Mouse (Mus musculus) cerebellum, postnatal 10 days (tissue): ENCODE results near the gene Cntrob.
A peak's percentile ranks its signal among the peaks of the same experiment; 100 is the strongest.

Experiments
- DNase-seq, 2 experiments: peaks; one replicate each; pipeline ENCODE4 v3.0.0; 2021; ENCODE audit warnings: mixed read lengths in 2 of 2

Cntrob gene

DNA sequence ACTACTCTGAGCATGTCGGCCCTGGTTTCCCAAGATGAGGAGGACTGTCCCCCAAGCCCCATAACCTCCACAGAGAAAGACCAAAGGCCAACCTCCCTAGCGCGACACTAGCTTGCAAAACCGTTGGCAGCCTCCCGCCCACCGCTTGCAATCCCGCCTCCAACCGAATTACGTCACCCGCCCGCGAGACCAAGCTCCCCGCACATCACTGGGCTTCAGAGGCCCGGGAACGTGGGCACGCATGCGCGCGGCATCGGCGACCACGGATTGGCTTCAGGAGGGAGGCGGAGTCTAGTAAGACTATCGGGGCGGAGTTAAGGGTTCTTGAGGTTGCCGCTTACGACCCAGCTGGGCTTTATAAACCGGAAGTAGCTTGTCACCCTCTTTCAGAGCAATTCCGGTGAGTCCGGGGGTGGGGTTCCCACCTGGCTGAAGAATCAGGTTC is at the start of gene Cntrob, which contains the start of gene Trappc1:
Gene Cntrob (minus strand): TSS at position 109 of the 445 bp plus-strand sequence.
Gene Trappc1 (plus strand): TSS at position 314 of the 445 bp plus-strand sequence.
- DNase-seq, result peak; percentile 99 to 100

DNA sequence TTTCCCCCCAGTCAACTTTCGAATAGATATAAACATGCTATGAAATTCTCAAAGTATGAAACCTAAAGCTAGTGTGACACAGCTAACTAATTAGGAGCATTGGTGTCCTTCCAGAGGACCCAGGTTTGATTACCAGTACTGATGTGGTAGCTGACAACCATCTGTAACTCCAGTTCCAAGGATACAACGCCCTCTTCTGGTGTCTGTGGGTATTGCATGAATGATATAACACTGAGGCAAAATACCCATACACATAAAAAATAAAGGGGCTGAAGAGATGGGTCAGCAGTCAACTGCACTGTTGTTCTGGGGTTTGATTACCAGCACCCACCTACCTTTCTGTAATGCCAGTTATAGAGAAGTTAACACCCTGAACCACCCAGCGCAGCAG is 49.2 kb upstream of the Cntrob start:
- DNase-seq, result peak; percentile 42 to 69

DNA sequence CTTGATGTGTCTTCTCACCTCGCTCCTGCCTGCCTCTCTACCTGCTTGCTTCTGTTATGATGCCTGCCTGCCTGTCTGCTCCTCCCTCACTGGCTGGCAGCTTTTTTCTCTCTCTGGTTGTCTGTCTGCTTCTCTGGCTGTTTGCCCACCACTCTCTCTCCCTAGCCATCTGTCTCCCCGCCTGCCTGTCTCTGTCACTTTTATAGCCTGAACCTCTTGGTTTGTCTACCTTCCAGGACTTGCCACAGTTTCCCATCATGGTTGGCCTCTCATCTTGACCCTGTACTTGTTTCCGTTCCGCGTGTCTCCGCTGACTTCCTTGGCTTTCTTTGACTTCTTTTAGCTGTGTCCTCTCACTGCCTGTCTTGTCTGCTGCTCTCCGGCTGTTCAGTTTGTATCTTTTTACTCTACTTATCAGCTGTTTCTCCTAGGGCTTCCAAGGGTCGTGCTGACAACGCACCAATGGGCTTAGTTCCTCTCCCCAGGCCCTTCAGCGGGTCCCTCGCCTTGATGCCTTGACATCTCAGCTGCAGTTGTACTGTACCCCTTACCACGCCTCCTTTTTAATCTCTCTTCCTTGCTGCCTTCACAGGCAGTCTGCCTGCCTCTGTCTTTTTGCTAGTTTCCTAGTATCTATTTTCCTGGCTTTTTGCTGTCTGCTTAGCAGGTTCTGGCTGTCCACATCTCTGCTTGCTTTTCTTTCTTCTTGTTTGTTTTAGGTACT is 48.6 kb upstream of the Cntrob start:
- DNase-seq, result peak; percentile 94 to 96

DNA sequence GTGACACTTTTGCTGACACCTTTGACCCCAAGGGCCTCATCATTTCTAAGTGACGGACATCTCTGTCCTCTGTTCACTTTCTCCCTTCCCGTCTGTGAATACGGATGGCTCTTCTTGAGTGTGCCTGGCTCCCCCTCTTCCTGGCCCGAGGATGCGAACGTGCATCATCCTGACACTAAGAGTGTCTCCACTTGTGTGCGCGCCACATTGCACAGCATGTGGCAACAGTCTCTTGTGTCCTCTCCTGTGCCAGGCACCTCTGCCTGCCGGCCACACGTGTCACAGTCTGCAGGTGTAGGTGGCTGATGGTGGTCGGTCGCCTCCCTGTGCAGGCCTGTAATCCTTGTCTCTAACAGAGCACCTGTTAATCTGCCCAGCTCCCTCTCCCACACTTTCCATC is 48.0 kb upstream of the Cntrob start:
- DNase-seq, result no peak

DNA sequence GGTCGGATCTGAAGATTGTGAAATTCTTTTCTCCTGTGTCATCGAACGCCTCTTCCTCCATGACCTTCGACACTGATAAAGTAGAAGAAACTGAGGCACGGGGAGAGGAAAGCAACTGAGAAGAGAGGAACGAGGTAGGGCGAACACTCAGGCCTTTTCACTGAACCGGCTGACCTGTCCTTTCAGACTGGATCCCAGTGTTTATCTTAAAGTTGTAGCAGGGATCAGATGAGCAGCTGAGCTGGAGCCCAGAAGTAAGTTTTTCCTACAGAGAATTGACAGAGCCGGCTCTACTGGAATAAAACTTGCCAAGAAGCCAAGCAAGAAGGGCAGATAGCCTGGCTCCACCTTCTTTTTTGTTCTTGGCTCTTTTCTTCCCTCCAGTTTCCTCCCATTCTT is 47.2 kb upstream of the Cntrob start:
- no peak for DNase-seq

DNA sequence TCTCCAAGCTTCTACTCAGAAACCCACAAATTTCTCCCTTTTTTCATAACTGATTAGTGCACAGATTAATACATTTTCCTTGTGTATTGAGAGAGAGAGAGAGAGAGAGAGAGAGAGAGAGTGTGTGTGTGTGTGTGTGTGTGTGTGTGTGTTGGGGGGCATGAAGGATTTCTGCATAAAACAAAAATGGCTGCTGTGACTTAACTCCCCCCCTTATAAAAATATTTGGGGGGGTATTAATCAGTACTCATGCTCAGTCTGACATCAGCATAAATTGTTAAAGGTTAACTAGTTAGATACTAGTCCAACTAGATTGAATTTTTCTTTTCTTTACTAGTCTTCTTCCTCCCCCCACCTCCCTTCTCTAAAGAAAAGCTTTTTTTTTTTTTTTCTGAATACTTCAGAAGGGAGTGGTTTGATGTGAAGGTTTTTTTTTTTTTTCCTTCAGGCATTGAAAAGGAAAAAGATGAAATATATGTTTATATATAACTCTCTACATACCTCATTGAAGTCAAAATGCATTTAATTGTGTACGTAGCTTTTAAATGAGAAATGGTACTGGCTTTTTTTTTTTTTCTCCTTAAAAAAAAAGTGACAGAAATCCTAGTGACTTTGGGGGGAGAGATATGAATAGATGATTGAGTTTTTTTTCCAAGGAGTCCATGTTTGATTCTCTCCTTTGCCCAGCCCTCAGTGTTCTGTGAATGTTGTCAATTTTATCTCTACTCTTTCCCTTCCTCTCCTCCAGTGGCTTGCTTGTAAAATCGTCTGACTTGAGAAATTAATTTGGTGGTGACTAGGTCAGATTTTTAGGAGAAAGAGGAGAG is 46.6 kb upstream of the Cntrob start:
- DNase-seq, result no peak

DNA sequence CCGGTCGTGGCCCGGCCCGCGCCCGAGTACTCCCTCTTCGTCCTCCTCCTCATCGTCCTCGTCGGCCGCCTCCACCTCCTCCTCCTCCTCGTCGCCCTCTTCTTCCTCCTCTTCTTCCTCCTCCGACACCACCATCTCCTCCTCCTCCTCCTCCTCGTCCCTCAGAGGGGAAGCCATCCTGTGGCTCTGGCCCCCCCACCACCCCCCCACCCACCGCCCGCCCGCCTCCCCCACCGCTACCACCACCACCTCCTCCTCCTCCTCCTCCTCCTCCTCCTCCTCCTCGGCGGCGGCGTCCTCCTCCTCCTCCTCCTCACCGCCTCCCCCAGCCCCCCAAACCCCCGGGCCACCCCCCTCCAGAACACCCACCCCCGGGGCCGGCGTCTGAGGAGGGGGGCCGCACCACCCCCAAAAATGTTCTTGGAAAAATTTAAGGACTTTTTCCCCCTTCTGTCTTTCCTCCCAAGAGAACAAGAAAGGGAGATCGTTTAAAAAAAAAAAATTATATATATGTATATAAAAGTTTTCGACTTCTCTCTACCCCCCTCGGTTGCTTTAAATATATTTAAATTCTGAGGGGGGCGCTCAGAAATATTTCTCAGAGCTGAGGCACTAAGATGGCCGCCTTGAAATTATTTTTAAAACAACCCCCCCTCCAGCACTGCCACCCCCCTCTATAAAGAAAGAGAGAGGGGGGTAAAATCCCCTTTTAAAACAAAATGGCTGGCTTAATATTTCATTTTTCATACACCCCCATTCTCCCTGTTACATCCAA is 45.8 kb upstream of the Cntrob start, which contains the start of gene Chd3:
Gene Chd3 (minus strand): TSS at position 192 of the 775 bp plus-strand sequence.
- DNase-seq, result peak; percentile 26 to 51

DNA sequence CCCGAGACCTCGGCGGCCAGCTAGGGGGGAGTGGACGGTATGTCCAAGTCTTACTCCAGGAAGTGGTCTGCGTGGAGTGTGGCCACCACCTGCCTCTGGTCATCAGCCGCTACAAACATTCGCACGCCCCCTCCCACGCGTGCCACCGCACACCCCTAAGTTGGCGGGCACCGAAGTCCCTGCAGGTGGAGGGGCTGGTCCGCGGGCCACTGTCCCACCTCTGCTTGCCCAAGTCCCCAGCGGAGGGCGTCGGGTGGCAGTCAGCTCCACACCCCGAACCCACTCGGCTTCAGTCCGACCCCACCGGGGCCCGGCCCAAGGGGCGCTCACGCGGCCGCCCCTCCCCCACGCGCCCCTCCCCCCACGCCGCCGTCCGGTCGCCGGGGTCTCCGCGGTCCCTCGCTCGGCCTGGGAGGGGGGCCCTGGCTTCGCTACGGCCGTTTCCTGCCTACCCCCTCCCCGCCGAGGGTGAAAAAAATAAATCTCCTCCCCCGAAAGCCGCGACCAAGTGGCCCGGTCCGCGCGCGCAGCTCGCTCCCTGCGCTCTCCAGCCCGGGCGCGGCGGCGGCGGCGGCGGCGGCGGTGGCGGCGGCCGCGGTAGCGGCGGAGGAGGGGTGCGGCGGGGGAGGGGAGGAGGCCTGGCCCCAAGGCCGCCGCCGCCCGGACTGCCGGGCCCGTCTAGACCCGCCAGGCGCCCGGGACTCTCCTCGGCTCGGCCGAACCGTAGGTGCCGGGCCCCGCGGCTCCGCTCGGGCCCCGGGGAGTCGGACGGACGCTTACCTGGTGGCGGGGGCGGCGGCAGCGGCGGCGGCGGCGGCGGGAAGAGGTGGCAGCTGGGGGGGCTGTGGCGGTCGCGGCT is 45.0 kb upstream of the Cntrob start:
- peak; percentile 75 for DNase-seq

DNA sequence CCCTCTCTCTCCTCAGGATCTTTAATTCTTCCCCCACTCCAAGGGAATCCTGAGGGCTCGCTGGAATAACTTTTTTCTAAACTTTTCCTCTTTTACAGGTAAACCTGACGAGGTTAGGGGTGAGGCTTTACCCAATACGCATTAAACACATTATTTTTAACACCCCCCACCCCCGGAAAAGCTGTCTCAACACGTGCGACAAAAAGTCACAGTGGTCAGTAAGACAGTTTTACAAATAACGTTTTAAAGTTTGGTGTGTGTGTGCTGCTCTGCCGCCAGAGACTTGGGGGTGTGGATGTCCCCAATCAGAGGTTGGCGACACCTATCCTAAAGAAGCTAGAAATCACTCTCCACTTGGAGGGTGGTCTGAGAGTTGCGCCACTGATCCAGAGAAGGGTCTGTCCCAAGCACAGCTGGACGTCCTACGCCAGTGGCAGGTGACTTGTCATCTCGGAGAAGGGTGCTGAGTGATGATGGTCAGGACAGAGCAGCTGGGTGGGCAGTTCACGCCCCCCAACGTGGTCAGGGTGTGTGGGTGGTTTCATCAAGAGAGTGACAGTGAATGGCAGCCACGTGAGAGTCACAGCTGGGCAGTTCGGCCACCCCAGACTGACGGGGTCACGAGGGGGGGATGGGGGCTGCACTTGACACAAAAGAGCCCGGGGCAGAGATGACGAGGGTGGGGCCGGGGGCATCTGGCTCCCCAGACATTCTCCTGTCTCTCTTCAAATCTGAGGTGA is 44.2 kb upstream of the Cntrob start:
- peak in 1 of 2 experiments; percentile 53 for DNase-seq

DNA sequence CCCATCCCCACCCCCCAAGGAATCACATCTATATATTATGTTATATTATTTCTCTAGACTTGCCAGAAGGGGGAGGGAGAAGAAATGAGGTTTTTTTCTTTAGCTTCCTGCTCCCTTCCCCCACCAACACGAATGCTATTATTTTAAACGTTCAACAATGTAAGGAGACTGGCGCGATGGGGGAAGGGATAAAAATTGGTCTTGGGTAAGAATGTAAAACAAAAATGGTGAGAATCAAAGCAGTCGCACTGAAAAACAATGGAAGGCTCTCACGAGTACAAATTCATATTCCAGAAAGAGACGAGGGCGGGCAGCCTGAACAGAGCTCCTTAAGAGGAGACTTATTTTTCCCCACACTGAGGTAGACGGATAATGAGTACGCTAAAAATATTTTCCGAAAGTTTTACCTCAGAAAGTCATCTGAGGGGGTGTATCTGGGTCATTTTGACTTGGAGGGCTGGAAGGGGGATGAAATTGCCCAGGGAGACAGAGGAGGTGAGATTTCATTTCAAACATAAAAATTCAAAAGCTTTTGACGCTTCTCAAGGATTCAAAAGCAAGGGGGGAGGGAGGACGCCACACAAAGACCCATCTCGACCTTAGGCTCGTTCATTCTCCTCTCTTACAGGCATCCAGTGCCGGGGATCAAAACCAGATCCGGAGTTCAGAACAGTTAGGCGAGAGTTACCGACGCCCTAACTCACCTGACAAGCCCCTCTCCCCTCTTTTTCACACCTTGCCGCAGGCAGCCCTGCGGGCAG is 43.5 kb upstream of the Cntrob start:
- DNase-seq, result peak; percentile 39 to 55

DNA sequence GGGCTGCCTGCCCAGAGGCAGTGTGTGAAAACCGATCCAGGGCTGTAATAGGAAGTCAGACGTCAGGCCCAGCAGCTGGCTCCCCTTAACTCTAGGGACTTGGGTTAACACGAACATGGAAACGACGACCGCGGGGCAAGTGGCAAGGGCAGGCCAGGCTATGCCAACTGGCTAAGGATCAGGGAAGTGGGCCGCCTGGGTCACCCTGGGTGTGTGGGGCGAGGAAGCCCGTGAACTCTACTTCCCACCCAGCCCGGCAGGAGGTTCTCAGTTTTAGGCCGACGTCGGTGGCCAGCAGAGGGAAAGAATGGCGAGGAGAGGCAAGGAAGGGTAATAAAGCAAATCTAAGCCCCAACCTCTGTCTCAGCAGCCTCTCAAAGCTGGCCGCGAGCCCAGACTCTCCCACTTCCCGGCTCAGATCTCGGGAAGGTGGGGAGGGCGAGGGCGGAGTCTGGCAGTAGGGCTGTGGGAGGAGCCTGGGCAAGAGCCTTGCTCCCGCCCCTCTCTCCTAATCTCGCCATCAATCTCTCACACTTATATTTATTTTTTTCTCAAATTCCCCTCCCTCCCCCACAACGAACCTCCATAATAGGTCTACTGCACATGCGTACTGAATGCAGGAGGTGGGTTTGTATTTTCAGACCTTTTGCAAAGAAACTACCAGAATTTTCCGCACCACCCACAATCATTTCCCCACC is 42.7 kb upstream of the Cntrob start:
- DNase-seq, result peak; percentile 98 to 99

DNA sequence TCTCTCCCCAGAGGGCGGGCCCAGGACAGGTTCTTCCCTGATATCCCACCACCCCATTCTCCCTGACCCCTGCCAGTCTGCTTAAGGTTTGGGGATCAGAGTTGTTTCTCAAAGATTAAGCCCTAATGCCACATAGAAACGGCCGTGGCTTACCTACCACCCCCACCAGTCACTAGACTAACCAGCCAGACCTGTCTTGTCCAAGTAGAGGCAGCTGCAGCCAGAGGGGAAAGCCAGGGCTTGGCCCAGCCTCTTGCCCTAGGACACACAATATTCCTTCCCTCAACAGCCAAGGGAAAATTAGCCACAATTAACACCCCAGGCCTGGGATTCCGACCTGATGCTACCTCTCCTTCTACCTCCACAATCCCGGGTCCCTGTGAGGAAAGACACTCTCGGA is 42.1 kb upstream of the Cntrob start:
- no peak for DNase-seq

DNA sequence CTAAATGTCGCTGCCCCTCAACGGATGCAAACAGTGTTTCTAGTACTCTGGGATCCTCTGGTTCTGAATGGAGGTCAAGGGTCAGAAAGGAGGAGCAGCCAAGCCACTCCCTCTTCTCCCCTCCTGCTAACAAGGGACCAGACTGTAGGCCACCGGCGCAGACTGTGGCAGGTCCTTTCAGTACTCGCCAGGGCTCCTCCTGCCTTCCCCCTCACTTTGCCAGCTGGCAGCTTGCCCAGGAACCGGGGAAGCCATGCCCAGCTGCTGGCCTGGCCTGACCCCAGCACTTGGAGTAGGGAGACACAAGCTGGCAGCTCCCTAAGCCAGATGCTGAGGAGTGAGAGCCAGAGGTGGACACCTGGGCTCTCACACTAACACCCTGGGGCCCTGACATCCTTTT is 41.3 kb upstream of the Cntrob start:
- DNase-seq, result peak; percentile 99

DNA sequence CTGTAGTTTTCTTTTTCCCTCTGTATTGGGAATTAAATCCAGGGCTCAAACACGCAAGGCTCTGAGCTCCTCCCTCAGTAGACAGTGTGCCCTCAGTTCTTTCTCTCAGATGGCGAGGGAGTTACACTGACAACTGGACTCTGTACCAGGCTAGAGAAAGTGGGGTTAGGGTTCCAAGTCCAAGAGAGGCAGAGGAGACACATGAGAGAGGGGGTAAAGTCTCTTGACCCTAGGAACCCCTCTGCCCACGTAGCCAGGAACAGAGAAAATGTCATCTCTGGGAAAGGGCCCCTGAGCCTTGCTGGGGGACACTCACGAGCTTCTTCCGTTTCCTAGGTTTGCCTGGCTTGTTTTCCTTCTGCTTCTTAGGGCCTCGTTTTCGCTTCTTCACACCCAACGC is 40.8 kb upstream of the Cntrob start:
- peak in 1 of 2 experiments; percentile 31 for DNase-seq

DNA sequence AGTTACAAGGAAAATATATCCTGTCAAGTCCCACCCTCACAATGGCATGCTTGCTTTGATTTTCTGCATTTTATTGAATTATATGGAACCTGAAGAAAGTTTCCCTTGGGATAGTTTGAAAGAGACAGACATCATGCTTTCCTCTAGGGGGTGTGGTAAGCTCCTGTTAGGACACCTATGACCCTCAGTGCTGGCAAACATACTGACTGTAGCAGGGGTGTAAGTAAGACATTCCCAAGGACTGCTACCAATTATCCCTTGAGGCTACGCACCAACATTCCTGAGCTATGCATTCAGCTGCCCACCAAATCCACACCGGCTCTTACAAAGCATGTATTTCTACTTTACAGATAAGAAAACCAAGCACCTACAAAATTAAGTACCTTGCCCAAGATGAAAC is 38.9 kb upstream of the Cntrob start:
- DNase-seq, result no peak

DNA sequence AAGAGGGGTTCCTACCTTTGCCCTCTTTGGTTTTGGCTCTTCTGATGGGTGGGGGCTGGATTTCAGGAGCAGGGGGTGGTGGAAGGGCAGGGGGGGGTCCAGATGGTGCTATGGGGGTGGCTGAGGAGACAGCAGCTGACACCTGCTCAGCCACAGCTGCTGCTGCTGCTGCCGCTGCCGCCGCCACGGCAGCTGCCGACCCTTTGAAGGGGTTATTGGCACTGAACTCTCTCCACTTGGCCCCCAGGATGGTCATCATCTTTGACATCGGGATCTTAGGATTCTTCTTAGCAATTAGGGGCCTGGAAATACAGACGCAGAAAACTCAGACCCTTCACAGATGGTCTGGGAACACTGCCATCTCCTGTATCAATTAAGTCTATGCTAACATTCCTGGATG is 38.4 kb upstream of the Cntrob start:
- DNase-seq, result peak; percentile 46 to 56

DNA sequence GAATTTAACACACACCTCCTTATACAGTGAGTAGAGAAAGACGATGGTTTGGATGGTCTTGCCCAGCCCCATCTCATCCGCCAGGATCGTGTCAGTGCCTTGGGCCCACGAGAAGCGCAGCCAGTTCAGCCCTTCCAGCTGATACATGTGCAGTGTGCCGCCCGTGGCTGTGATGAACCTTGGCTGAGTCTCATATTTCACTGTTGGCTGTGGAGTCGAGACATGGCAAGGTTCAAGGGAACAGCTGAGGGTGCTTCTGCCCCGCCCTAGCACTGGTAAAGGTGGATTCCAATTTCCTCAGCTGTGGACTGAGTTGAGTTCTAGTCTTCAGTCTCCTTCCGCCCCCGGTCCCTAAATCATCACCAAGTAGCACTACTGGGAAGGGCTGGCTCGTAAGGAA is 34.1 kb upstream of the Cntrob start:
- DNase-seq, result no peak

DNA sequence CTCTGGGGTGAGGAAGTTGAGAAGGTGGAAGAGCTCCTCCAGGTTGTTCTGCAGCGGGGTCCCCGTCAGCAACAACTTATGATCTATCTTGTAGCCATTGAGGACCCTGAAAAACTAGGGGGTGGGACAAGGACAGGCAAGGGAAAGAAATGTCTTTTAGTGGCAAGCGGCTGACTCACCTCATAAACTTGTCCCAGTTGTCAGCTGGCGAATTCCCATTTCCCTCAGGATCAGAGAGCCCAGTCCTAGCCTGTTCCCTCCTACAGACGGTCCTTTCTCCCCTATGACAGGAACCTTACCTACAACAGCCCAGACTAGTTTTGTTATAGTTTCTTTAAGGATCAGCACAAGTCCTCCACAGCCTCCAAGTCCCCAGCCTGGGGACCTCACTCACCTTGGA is 33.0 kb upstream of the Cntrob start:
- no peak for DNase-seq

DNA sequence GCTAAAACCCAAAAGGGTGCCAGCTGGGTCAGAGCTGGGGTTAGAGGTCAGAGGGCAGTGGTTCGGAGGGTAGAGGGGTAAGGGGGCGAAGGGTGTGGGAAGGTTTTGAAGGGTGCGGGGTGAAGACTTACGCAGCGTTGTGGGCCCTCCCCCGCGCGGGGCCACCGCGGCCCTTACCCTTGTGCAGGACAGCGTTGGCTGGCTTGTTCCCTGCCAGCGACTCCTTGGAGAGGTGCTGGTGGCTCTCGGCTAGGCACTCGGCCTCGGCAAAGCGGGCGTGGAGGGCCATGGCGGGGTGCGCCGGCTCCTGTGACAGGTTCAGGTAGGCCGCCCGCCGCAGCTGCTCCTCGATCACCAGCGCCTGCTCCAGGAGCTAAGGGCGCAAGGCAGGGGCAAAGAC is 22.9 kb upstream of the Cntrob start:
- no peak for DNase-seq
